23 mouse cellular contexts compared by ENCODE assay signal in genomic region chr2:11135718-11136117, GRCm38 (mm10).
"Had no signal": no experiment of that assay in that cellular context is flagged by ENCODE, and none has a peak within 500 bp of the region (broad histone marks: within the 10 kb centered on the region; RNA-seq: fewer than 3 reads in every experiment).

No protein-coding gene starts in this region.

- H3K4me2 ChIP-seq: kidney, embryonic 15.5 days; limb, embryonic 13.5 days; liver, embryonic 12.5 days; liver, embryonic 15.5 days; lung, embryonic 15.5 days; midbrain, embryonic 13.5 days; neural tube, embryonic 12.5 days; neural tube, embryonic 15.5 days; stomach, embryonic 15.5 days had no signal

- H3K27ac ChIP-seq: kidney, embryonic 15.5 days; limb, embryonic 10.5 days; limb, embryonic 13.5 days; liver, embryonic 12.5 days; liver, embryonic 15.5 days; lung, embryonic 15.5 days; midbrain, embryonic 10.5 days; midbrain, embryonic 13.5 days; neural tube, embryonic 12.5 days; neural tube, embryonic 15.5 days; stomach, embryonic 15.5 days had no signal

- H3K36me3 ChIP-seq: kidney, embryonic 15.5 days; limb, embryonic 10.5 days; limb, embryonic 13.5 days; liver, embryonic 12.5 days; liver, embryonic 15.5 days; lung, embryonic 15.5 days; midbrain, embryonic 10.5 days; midbrain, embryonic 13.5 days; neural tube, embryonic 12.5 days; neural tube, embryonic 15.5 days; stomach, embryonic 15.5 days had no signal

- H3K4me1 ChIP-seq: kidney, embryonic 15.5 days; limb, embryonic 10.5 days; limb, embryonic 13.5 days; liver, embryonic 12.5 days; liver, embryonic 15.5 days; lung, embryonic 15.5 days; midbrain, embryonic 10.5 days; midbrain, embryonic 13.5 days; neural tube, embryonic 12.5 days; neural tube, embryonic 15.5 days; stomach, embryonic 15.5 days had no signal

- ATAC-seq: liver, embryonic 12.5 days; midbrain, embryonic 13.5 days had no signal

- H3K27me3 ChIP-seq: kidney, embryonic 15.5 days; limb, embryonic 13.5 days; liver, embryonic 12.5 days; liver, embryonic 15.5 days; lung, embryonic 15.5 days; megakaryocyte, embryonic 14.5 days; midbrain, embryonic 13.5 days; neural tube, embryonic 12.5 days; neural tube, embryonic 15.5 days; stomach, embryonic 15.5 days had no signal

- H3K4me3 ChIP-seq: kidney, embryonic 15.5 days; limb, embryonic 10.5 days; limb, embryonic 13.5 days; liver, embryonic 12.5 days; liver, embryonic 15.5 days; lung, embryonic 15.5 days; megakaryocyte, embryonic 14.5 days; midbrain, embryonic 10.5 days; midbrain, embryonic 13.5 days; neural tube, embryonic 12.5 days; neural tube, embryonic 15.5 days; stomach, embryonic 15.5 days had no signal

- H3K9ac ChIP-seq: kidney, embryonic 15.5 days; limb, embryonic 13.5 days; liver, embryonic 12.5 days; liver, embryonic 15.5 days; lung, embryonic 15.5 days; midbrain, embryonic 13.5 days; neural tube, embryonic 12.5 days; neural tube, embryonic 15.5 days; stomach, embryonic 15.5 days had no signal

- DNase-seq: kidney, adult 8-10 months; kidney, postnatal 14 days; kidney, postnatal 4 days; liver; lung, adult 18-20 months; lung, postnatal 10 days; lung, postnatal 36 days; right cerebral cortex, adult 18-20 months; right cerebral cortex, postnatal 14 days; right cerebral cortex, postnatal 4 days; thymus, postnatal 25 days had no signal

- H3K9me3 ChIP-seq: kidney, embryonic 15.5 days; limb, embryonic 10.5 days; liver, embryonic 12.5 days; liver, embryonic 15.5 days; lung, embryonic 15.5 days; midbrain, embryonic 10.5 days; midbrain, embryonic 13.5 days; neural tube, embryonic 15.5 days; stomach, embryonic 15.5 days had no signal
